Mouse (Mus musculus) hindbrain, embryonic 15.5 days (tissue): ENCODE data around the gene Nt5e. TPM values are rescaled to one million over a fixed set of nuclear protein-coding genes. Genes with fewer than 3 reads are reported as not detected.
"Not testable (repeated sequence)": the region's sequence is repeated elsewhere in the genome, so short reads cannot be mapped to it uniquely, and the experiment has no call there.

Experiments
- ATAC-seq: fragments of 200-750 bp; cut with Nextera tagmentation; 2 replicates; pipeline ENCODE4 v1.8.0; 2017; ENCODE audit warnings: low read depth, moderate number of reproducible peaks, moderate TSS enrichment; ENCODE audit not compliant: low FRiP score
- H3K27ac ChIP-seq: fragments of 300-500 bp; sonication (generic); replicated peaks from 2 replicates; pipeline ENCODE4 v1.5.1; 2015; ENCODE audit warnings: mild to moderate bottlenecking, inconsistent platforms
- H3K27me3 ChIP-seq: fragments of 300-500 bp; sonication (generic); 2 replicates; pipeline ENCODE4 v1.6.1; 2015; ENCODE audit warnings: control low read depth, inconsistent platforms
- H3K36me3 ChIP-seq: fragments of 300-500 bp; sonication (generic); 2 replicates; pipeline ENCODE4 v1.6.1; 2015; ENCODE audit warnings: control low read depth, inconsistent platforms
- H3K4me1 ChIP-seq: fragments of 300-500 bp; sonication (generic); replicated peaks from 2 replicates; pipeline ENCODE4 v1.6.1; 2015; ENCODE audit warnings: control low read depth, inconsistent platforms
- H3K4me2 ChIP-seq: fragments of 300-500 bp; sonication (generic); 2 replicates; pipeline ENCODE4 v1.6.1; 2015; ENCODE audit warnings: moderate library complexity, mild to moderate bottlenecking, inconsistent platforms
- H3K4me3 ChIP-seq: fragments of 300-500 bp; sonication (generic); 2 replicates; pipeline ENCODE4 v1.5.1; 2015; ENCODE audit warnings: mild to moderate bottlenecking, inconsistent platforms
- H3K9ac ChIP-seq: fragments of 300-500 bp; sonication (generic); 2 replicates; pipeline ENCODE4 v1.6.1; 2015; ENCODE audit warnings: inconsistent platforms
- H3K9me3 ChIP-seq: fragments of 300-500 bp; sonication (generic); 2 replicates; pipeline ENCODE4 v1.6.1; 2016; ENCODE audit warnings: control low read depth, inconsistent platforms
- WGBS: fragments of 180-500 bp; shearing (Covaris S2); methylation state at CpG from one replicate; pipeline ENCODE4 v1.1.7; 2015; 5-methylcytosine and 5-hydroxymethylcytosine counted together
- polyA plus RNA-seq: library from polyadenylated mRNA; unstranded; fragments of >200 nt; fragmentation: Nextera tagmentation; extraction: Ambion mirVana; gene quantifications from 2 replicates; pipeline ENCODE4 v1.2.1, GENCODE M21; 2015

Gene Nt5e
- 1.2 TPM in 2 replicates for polyA plus RNA-seq

DNA sequence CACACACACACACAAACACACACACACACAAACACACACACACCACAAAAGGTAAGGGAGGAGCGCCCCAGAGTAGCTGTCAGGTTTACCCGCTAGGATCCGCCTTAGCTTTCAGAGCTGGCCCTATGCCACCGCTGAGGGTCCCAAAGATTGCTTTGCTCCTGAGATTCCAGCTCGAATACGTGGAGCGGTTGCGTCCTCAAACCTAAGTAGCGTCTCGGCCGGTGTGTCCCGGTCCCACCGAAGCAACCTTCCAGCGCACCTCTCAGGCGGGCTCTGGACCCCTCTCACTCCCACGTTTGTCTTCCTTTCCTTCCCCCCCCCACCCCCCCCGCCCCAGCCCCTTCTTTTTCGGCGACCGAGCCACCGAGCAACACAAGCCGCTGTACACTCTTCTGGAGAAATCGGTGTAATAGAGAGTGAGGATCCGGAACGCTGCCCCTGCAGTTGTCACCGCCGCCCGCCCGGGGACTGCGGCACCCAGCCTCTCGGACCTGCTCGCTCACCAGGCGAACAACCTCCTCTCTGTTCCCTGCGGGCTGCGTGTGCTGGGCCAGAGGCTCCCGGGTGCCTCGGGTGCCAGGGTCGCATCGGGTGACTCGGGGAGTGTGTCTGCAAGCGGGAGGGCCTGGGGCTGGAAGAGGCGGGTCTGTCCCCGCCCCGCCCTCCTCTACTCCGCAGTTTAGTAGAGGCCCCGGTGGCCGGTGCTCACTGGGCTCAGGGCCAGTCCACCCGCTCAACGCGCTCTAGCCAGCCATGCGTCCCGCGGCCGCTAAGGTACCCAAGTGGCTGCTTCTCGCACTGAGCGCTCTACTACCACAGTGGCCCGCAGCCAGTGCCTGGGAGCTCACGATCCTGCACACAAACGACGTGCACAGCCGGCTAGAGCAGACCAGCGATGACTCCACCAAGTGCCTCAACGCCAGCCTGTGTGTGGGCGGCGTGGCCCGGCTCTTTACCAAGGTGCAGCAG is at the start of gene Nt5e:
TSS of gene Nt5e (plus strand) at position 268 of the 972 bp plus-strand sequence.
- peak; percentile 92 for ATAC-seq
- 1% methylated on average over 65 of the region's 66 CpGs for WGBS
- peaks cover 28% of the 10 kb centered on the region; the same call in 1 of the 2 replicates for H3K27me3 ChIP-seq

GRCm38 (mm10) chr9:88277588-88277987 is 49.4 kb upstream of the Nt5e start:
- H3K4me1 ChIP-seq = no peaks in the 10 kb centered on the region
- ATAC-seq = no peak
- no peak overlapping the region for H3K4me2 ChIP-seq
- WGBS = 92% methylated on average over 4 of the region's 4 CpGs
- H3K27me3 ChIP-seq = no peaks in the 10 kb centered on the region
- no peak overlapping the region for H3K4me3 ChIP-seq
- H3K27ac ChIP-seq = no peak overlapping the region
- no peaks in the 10 kb centered on the region for H3K36me3 ChIP-seq
- no peak overlapping the region for H3K9ac ChIP-seq
- no peaks in the 10 kb centered on the region for H3K9me3 ChIP-seq

More for the DNA sequence above, at the start of gene Nt5e:
- Histone ChIP-seq H3K36me3 (no peaks in the 10 kb centered on the region), H3K27ac (no peak within 1 kb of the TSS), H3K9me3 (no peaks in the 10 kb centered on the region), H3K4me2 (peak within 1 kb of the TSS; percentile 100), H3K4me1 (peaks cover 9% of the 10 kb centered on the region), H3K9ac (peak within 1 kb of the TSS; percentile 69), H3K4me3 (peak within 1 kb of the TSS; percentile 80)

DNA sequence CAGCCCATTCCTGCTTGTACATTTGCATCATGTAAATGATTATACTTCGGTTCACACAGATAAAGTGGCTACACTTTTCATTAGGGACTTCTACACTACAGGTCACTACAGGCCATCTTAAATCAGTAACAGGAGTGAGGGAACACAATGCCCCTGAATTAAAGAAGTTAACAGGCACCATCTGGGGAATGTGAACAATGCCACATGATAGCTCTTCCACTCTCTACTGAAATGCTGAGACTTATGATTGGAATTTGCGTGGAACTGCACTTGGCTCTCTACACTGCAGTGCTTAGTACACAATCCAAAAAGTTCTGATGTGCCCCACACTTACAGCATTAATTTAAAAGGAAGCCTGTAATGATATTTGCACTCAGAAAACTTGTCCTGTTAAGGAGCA is 47.3 kb upstream of the Nt5e start:
- Histone ChIP-seq H3K9me3 (no peaks in the 10 kb centered on the region), H3K36me3 (no peaks in the 10 kb centered on the region), H3K27ac (no peak overlapping the region), H3K4me1 (no peaks in the 10 kb centered on the region), H3K4me3 (no peak overlapping the region), H3K4me2 (no peak overlapping the region), H3K9ac (no peak overlapping the region), H3K27me3 (no peaks in the 10 kb centered on the region)
- WGBS = 87% methylated on average over 2 of the region's 2 CpGs
- ATAC-seq = no peak

DNA sequence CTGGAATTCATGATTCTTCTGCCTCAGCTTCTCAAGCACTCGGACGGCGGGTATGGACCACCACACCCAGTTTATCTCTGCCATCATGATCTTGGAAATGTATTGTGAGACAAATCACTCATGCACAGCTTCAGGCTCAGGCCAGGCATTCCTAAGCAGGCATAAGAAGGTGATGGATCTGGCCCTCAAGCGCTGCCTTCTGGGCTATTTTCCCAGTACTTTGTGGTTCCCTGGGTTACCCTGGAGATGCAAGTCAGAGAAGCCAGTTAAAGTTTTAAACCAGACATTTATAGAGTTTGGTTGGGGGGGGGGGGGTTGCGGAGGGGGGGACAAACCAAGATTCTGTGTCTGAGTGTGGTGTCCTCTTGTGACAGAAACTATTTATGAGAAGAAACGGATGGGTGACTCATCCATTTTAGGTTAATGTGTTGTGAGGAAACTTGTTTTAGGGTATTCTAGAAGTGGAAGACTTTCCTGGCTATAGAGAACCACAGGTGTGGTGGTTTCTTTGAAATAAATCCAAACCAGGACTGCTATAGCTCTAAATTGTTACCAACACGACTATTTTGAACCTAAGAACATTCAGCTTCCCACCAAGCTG is 37.3 kb upstream of the Nt5e start:
- no peaks in the 10 kb centered on the region for H3K4me1 ChIP-seq
- H3K9ac ChIP-seq = no peak overlapping the region
- H3K27me3 ChIP-seq = no peaks in the 10 kb centered on the region
- no peaks in the 10 kb centered on the region for H3K36me3 ChIP-seq
- WGBS = 87% methylated on average over 7 of the region's 7 CpGs
- H3K27ac ChIP-seq = no peak overlapping the region
- no peaks in the 10 kb centered on the region for H3K9me3 ChIP-seq
- no peak overlapping the region for H3K4me3 ChIP-seq
- ATAC-seq = no peak
- no peak overlapping the region for H3K4me2 ChIP-seq

DNA sequence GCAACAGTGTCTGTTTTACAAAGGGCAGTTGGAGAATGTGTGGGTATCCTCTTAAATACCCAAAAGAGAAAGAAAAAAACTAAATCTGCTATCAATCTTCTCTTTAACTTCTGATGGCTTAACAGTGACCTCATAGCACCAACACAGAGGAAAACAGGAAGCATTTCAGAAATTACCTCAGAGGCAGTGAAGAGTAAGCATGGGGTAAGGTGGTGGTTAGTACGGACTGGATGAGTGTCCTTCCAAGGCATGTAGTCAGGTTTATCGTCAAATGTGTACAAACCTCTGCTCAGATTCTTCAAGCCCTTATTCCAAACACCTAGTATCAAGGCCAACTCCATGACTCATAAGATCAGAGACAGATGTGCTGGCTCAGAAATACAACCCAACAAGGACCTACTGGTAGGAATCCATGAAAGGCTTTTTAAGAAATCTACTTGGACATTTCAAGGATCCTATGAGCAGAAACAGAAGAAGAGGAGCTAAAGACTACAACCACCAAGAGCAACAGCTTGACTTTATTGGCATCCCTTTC is 34.1 kb upstream of the Nt5e start:
- ATAC-seq = no peak
- Histone ChIP-seq H3K4me1 (no peaks in the 10 kb centered on the region), H3K27ac (no peak overlapping the region), H3K4me2 (no peak overlapping the region), H3K9ac (no peak overlapping the region), H3K4me3 (no peak overlapping the region), H3K36me3 (no peaks in the 10 kb centered on the region), H3K27me3 (no peaks in the 10 kb centered on the region), H3K9me3 (no peaks in the 10 kb centered on the region)
- 96% methylated on average over 2 of the region's 2 CpGs for WGBS

DNA sequence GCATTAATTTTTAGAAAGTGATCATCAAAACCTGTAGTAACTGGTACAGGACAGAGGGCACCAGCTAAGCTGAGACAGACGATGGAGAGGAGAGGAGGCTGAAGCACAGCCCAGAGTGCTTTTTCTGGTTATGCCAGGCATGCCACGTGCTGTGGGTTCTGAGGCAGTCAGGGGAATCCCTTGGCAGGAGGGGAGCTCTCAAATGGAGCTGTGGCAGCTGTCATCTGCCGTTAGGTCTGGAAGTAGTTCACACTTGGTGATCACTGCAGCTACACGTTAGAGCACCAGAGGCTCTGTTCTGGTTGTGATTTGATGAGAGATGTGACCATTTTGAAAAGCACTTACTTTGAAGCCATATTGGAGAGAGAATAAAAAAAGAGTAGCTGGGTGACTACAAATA is 31.2 kb upstream of the Nt5e start:
- H3K36me3 ChIP-seq = no peaks in the 10 kb centered on the region
- no peaks in the 10 kb centered on the region for H3K9me3 ChIP-seq
- ATAC-seq = 0 out of 2 replicates have a peak, but pooled peaks have one; percentile 30
- WGBS = 51% methylated on average over 4 of the region's 4 CpGs
- no peak overlapping the region for H3K27ac ChIP-seq
- no peak overlapping the region for H3K4me2 ChIP-seq
- H3K4me1 ChIP-seq = no peaks in the 10 kb centered on the region
- no peaks in the 10 kb centered on the region for H3K27me3 ChIP-seq
- no peak overlapping the region for H3K4me3 ChIP-seq
- no peak overlapping the region for H3K9ac ChIP-seq

- Histone ChIP-seq H3K27ac (no peak overlapping the region), H3K27me3 (no peaks in the 10 kb centered on the region), H3K4me1 (no peaks in the 10 kb centered on the region), H3K4me3 (no peak overlapping the region), H3K36me3 (no peaks in the 10 kb centered on the region), H3K4me2 (no peak overlapping the region), H3K9me3 (no peaks in the 10 kb centered on the region), H3K9ac (no peak overlapping the region)
- no peak for ATAC-seq
- WGBS = 73% methylated on average over 5 of the region's 5 CpGs
Observed at GRCm38 (mm10) chr9:88296321-88296720, 30.7 kb upstream of the Nt5e start.

- not testable (repeated sequence) for H3K9me3 ChIP-seq, H3K4me3 ChIP-seq, H3K36me3 ChIP-seq, H3K9ac ChIP-seq, H3K27me3 ChIP-seq, H3K4me2 ChIP-seq, H3K4me1 ChIP-seq, ATAC-seq, H3K27ac ChIP-seq
- 94% methylated on average over 3 of the region's 3 CpGs for WGBS
Observed at GRCm38 (mm10) chr9:88297244-88297643, 29.8 kb upstream of the Nt5e start.

GRCm38 (mm10) chr9:88297871-88298658 is 28.9 kb upstream of the Nt5e start:
- no peaks in the 10 kb centered on the region for H3K9me3 ChIP-seq
- H3K27ac ChIP-seq = no peak overlapping the region
- H3K9ac ChIP-seq = no peak overlapping the region
- no peak for ATAC-seq
- H3K4me3 ChIP-seq = no peak overlapping the region
- H3K4me1 ChIP-seq = no peaks in the 10 kb centered on the region
- WGBS = 86% methylated on average over 8 of the region's 8 CpGs
- H3K27me3 ChIP-seq = no peaks in the 10 kb centered on the region
- H3K36me3 ChIP-seq = no peaks in the 10 kb centered on the region
- no peak overlapping the region for H3K4me2 ChIP-seq

- Histone ChIP-seq H3K9me3 (no peaks in the 10 kb centered on the region), H3K4me3 (no peak overlapping the region), H3K9ac (no peak overlapping the region), H3K27ac (no peak overlapping the region), H3K27me3 (no peaks in the 10 kb centered on the region), H3K4me1 (no peaks in the 10 kb centered on the region), H3K4me2 (no peak overlapping the region), H3K36me3 (no peaks in the 10 kb centered on the region)
- 92% methylated on average over 2 of the region's 2 CpGs for WGBS
- ATAC-seq = no peak
Observed at GRCm38 (mm10) chr9:88307019-88307618, 19.9 kb upstream of the Nt5e start.

- Histone ChIP-seq H3K4me2 (no peak overlapping the region), H3K9ac (no peak overlapping the region), H3K4me3 (no peak overlapping the region), H3K36me3 (no peaks in the 10 kb centered on the region), H3K4me1 (no peaks in the 10 kb centered on the region), H3K27me3 (no peaks in the 10 kb centered on the region), H3K9me3 (no peaks in the 10 kb centered on the region), H3K27ac (no peak overlapping the region)
- ATAC-seq = no peak
- WGBS = 84% methylated on average over 1 of the region's 1 CpGs
Observed at GRCm38 (mm10) chr9:88309127-88309526, 17.9 kb upstream of the Nt5e start.
